Mouse (Mus musculus) MEL (cell line): Measurements from ENCODE around the gene Gpx3. TPM values are rescaled to one million over a fixed set of nuclear protein-coding genes. Genes with fewer than 3 reads are reported as not detected.

Experiments
- DNase-seq: peaks from one replicate; pipeline ENCODE4 v3.0.0; 2011; ENCODE audit warnings: low read depth, low spot score
- H3K27ac ChIP-seq: 2 replicates; pipeline ENCODE4 v1.5.1; 2012; ENCODE audit warnings: low read depth, mild to moderate bottlenecking, control low read depth, low read length, moderate library complexity; ENCODE audit not compliant: control insufficient read depth
- H3K27me3 ChIP-seq, 2 experiments: fragments of 150-350 bp in 1 of 2; sonication (generic) in 1 of 2; 2 replicates each; pipeline ENCODE4 v1.6.1; 2012; ENCODE audit warnings: low read length in 2 of 2, mild to moderate bottlenecking in 2 of 2, improper control_type of control experiment in 1 of 2, moderate library complexity in 1 of 2; ENCODE audit not compliant: insufficient read depth in 2 of 2, control insufficient read depth in 1 of 2
- H3K36me3 ChIP-seq, 2 experiments: 2 replicates each; pipeline ENCODE4 v1.6.1; 2012 to 2014; ENCODE audit warnings: low read length in 2 of 2, improper control_type of control experiment in 1 of 2, inconsistent platforms in 1 of 2, mild to moderate bottlenecking in 1 of 2; ENCODE audit not compliant: insufficient read depth in 2 of 2, control insufficient read depth in 1 of 2
- H3K4me1 ChIP-seq, 2 experiments: fragments of 150-350 bp in 1 of 2; sonication (generic) in 1 of 2; 2 replicates each; pipeline ENCODE4 v1.6.1; 2012; ENCODE audit warnings: low read length in 2 of 2, improper control_type of control experiment in 1 of 2, mild to moderate bottlenecking in 1 of 2; ENCODE audit not compliant: insufficient read depth in 2 of 2, control insufficient read depth in 1 of 2
- H3K4me3 ChIP-seq, 2 experiments: fragments of 150-350 bp in 1 of 2; sonication (generic) in 1 of 2; 2 replicates each; pipeline ENCODE4 v1.5.1; 2012; ENCODE audit warnings: low read depth in 2 of 2, low read length in 2 of 2, mild to moderate bottlenecking in 2 of 2, moderate library complexity in 2 of 2, control low read depth in 1 of 2, improper control_type of control experiment in 1 of 2; ENCODE audit not compliant: control insufficient read depth in 1 of 2, insufficient read depth in 1 of 2
- H3K79me2 ChIP-seq: 2 replicates; pipeline ENCODE4 v1.6.1; 2012; ENCODE audit warnings: mild to moderate bottlenecking, low read length, moderate library complexity; ENCODE audit not compliant: control insufficient read depth, poor library complexity, insufficient read depth
- H3K9ac ChIP-seq: 2 replicates; pipeline ENCODE4 v1.6.1; 2012; ENCODE audit warnings: low read depth, mild to moderate bottlenecking, control low read depth, low read length, moderate library complexity; ENCODE audit not compliant: control insufficient read depth, poor library complexity, severe bottlenecking
- H3K9me3 ChIP-seq: fragments of 150-350 bp; sonication (generic); replicated peaks from 2 replicates; pipeline ENCODE4 v1.6.1; 2012; ENCODE audit warnings: mild to moderate bottlenecking, low read length, improper control_type of control experiment, moderate library complexity; ENCODE audit not compliant: insufficient read depth
- CHD2 ChIP-seq: IDR thresholded peaks from 2 replicates; pipeline ENCODE4 v1.6.1; 2011; ENCODE audit warnings: low read length, improper control_type of control experiment
- CTCF ChIP-seq, 3 experiments: IDR thresholded peaks in 2 of 3; conservative IDR thresholded peaks in 1 of 3; 2 replicates each; pipeline ENCODE4 v1.5.1; 2011 to 2012; ENCODE audit warnings: low read length in 3 of 3, low read depth in 2 of 3, mild to moderate bottlenecking in 2 of 3, improper control_type of control experiment in 1 of 3, inconsistent platforms in 1 of 3, mixed read lengths in 1 of 3, moderate library complexity in 1 of 3; ENCODE audit not compliant: control insufficient read depth in 1 of 3, insufficient read depth in 1 of 3, poor library complexity in 1 of 3, severe bottlenecking in 1 of 3
- ELF1 ChIP-seq: IDR thresholded peaks from 2 replicates; pipeline ENCODE4 v1.6.1; 2014; ENCODE audit warnings: low read depth, mild to moderate bottlenecking, inconsistent platforms, low read length, improper control_type of control experiment, moderate library complexity
- HCFC1 ChIP-seq: IDR thresholded peaks from 2 replicates; pipeline ENCODE4 v1.6.1; 2012; ENCODE audit warnings: low read depth, mild to moderate bottlenecking, inconsistent platforms, low read length, improper control_type of control experiment, moderate library complexity
- KAT2A ChIP-seq: conservative IDR thresholded peaks from 2 replicates; pipeline ENCODE4 v1.6.1; 2012; ENCODE audit warnings: low read depth, low read length, improper control_type of control experiment, inconsistent platforms
- MAZ ChIP-seq: IDR thresholded peaks from 2 replicates; pipeline ENCODE4 v1.6.1; 2012; ENCODE audit warnings: low read depth, mild to moderate bottlenecking, inconsistent platforms, low read length, improper control_type of control experiment
- MXI1 ChIP-seq: IDR thresholded peaks from 2 replicates; pipeline ENCODE4 v1.6.1; 2011; ENCODE audit warnings: mild to moderate bottlenecking, low read depth, low read length, improper control_type of control experiment
- MYB ChIP-seq: IDR thresholded peaks from 2 replicates; pipeline ENCODE4 v1.6.1; 2011; ENCODE audit warnings: mild to moderate bottlenecking, low read depth, low read length, improper control_type of control experiment
- NELFE ChIP-seq: IDR thresholded peaks from 2 replicates; pipeline ENCODE4 v1.6.1; 2011; ENCODE audit warnings: low read depth, low read length, improper control_type of control experiment
- POLR2A ChIP-seq, 2 experiments: IDR thresholded peaks; 2 replicates each; pipeline ENCODE4 v1.6.1; 2011 to 2012; ENCODE audit warnings: low read length in 2 of 2, mild to moderate bottlenecking in 2 of 2, control low read depth in 1 of 2, improper control_type of control experiment in 1 of 2, low read depth in 1 of 2, moderate library complexity in 1 of 2; ENCODE audit not compliant: control insufficient read depth in 1 of 2, insufficient read depth in 1 of 2, poor library complexity in 1 of 2
- POLR2AphosphoS5 ChIP-seq: IDR thresholded peaks from 2 replicates; pipeline ENCODE4 v1.6.1; 2012; ENCODE audit warnings: low read depth, borderline replicate concordance, mild to moderate bottlenecking, inconsistent platforms, low read length, moderate library complexity, mixed read lengths
- RAD21 ChIP-seq: IDR thresholded peaks from 2 replicates; pipeline ENCODE4 v1.6.1; 2011; ENCODE audit warnings: mild to moderate bottlenecking, low read depth, low read length, improper control_type of control experiment
- SIN3A ChIP-seq: IDR thresholded peaks from 2 replicates; pipeline ENCODE4 v1.6.1; 2012; ENCODE audit warnings: low read length, improper control_type of control experiment, inconsistent platforms
- SMC3 ChIP-seq: IDR thresholded peaks from 2 replicates; pipeline ENCODE4 v1.6.1; 2011; ENCODE audit warnings: low read depth, low read length, improper control_type of control experiment
- TAL1 ChIP-seq: IDR thresholded peaks from 2 replicates; pipeline ENCODE4 v1.6.1; 2012; ENCODE audit warnings: mild to moderate bottlenecking, inconsistent platforms, low read length, moderate library complexity, mixed read lengths
- UBTF ChIP-seq: IDR thresholded peaks from 2 replicates; pipeline ENCODE4 v1.6.1; 2012; ENCODE audit warnings: low read depth, mild to moderate bottlenecking, inconsistent platforms, low read length, improper control_type of control experiment, moderate library complexity, borderline replicate concordance; ENCODE audit not compliant: insufficient read depth
- ZKSCAN1 ChIP-seq: IDR thresholded peaks from 2 replicates; pipeline ENCODE4 v1.6.1; 2012; ENCODE audit warnings: low read depth, mild to moderate bottlenecking, inconsistent platforms, low read length, improper control_type of control experiment, moderate library complexity
- polyA plus RNA-seq, 2 experiments: library from polyadenylated mRNA; stranded (reverse) in 1 of 2; unstranded in 1 of 2; fragments of >175 nt in 1 of 2; fragments of >200 nt in 1 of 2; gene quantifications; 2 replicates each; pipeline versions ENCODE4 v1.2.1 to v1.2.4; 2012; ENCODE audit warnings: low replicate concordance in 2 of 2, low read depth in 1 of 2; ENCODE audit not compliant: insufficient read length in 2 of 2, insufficient read depth in 1 of 2, missing spikeins in 1 of 2
- total RNA-seq: library from RNA; depleted of rRNA; stranded (reverse); fragments of 300-350 nt; gene quantifications from 2 replicates; pipeline ENCODE4 v1.2.3, GENCODE M21; 2012

The Gpx3 gene
- total and polyA plus RNA-seq, 3 experiments, result 0.12 to 0.15 TPM; not detected in 1

- TF ChIP-seq CHD2 (peak; percentile 96), POLR2AphosphoS5 (no peak), RAD21 (no peak), ZKSCAN1 (no peak), SIN3A (peak; percentile 97), MXI1 (peak; percentile 89), UBTF (no peak), SMC3 (0 out of 2 replicates have a peak, but pooled peaks have one; percentile 22), ELF1 (peak; percentile 92)
Measured at GRCm38 (mm10) chr11:54860256-54861038, 41.8 kb upstream of the Gpx3 start, which contains the start of gene Lyrm7 (continued).

GRCm38 (mm10) chr11:54861471-54862420, 40.5 kb upstream of the Gpx3 start:
- Histone ChIP-seq H3K79me2 (peaks cover 9% of the 10 kb centered on the region), H3K9ac (no peak overlapping the region), H3K9me3 (no peaks in the 10 kb centered on the region), H3K4me1 (peaks cover 0 to 15% of the 10 kb centered on the region in 2 experiments; a peak in 2 of 4 replicates), H3K27ac (peak overlapping the region; percentile 10; the same call in 1 of the 2 replicates), H3K36me3 (peaks cover 0 to 9% of the 10 kb centered on the region in 2 experiments; a peak in 2 of 4 replicates), H3K27me3 (no peaks in the 10 kb centered on the region), H3K4me3 (no peak overlapping the region; a peak in 1 of 4 replicates)
- no peak for DNase-seq
- TF ChIP-seq ELF1, result no peak
- TF ChIP-seq UBTF, result no peak
- TF ChIP-seq TAL1, result no peak
- TF ChIP-seq NELFE, result no peak
- TF ChIP-seq SIN3A, result no peak
- TF ChIP-seq CTCF (IDR thresholded peaks at IDR 0.05 in 2 of 3, conservative IDR thresholded peaks at IDR 0.05 in 1 of 3; ENCODE audit: control insufficient read depth in 1 of 3, insufficient read depth in 1 of 3, low read depth in 2 of 3, low read length in 3 of 3, poor library complexity in 1 of 3, severe bottlenecking in 1 of 3), result no peak
- TF ChIP-seq MAZ, result no peak
- no peak for TF ChIP-seq KAT2A
- no peak for TF ChIP-seq MXI1
- TF ChIP-seq POLR2A (IDR thresholded peaks at IDR 0.05; ENCODE audit: control insufficient read depth in 1 of 2, insufficient read depth in 1 of 2, low read depth in 1 of 2, low read length in 2 of 2, poor library complexity in 1 of 2), result no peak
- TF ChIP-seq MYB, result no peak
- TF ChIP-seq HCFC1, result no peak
